Mouse (Mus musculus) gastrocnemius, postnatal 25 days (tissue): ENCODE measurements around the gene Dph6. TPM values are rescaled to one million over a fixed set of nuclear protein-coding genes. Genes with fewer than 3 reads are reported as not detected.

Experiments used
- DNase-seq: peaks from one replicate; pipeline ENCODE4 v3.0.0; 2022
- total RNA-seq, 2 experiments: library from RNA; stranded (reverse); gene quantifications; 1 replicate in 1 of 2; 2 replicates in 1 of 2; pipeline ENCODE4 v1.2.3; 2021

Gene Dph6
- total RNA-seq, 2 experiments from 2014 or later, result 3.6 to 4.6 TPM

DNA sequence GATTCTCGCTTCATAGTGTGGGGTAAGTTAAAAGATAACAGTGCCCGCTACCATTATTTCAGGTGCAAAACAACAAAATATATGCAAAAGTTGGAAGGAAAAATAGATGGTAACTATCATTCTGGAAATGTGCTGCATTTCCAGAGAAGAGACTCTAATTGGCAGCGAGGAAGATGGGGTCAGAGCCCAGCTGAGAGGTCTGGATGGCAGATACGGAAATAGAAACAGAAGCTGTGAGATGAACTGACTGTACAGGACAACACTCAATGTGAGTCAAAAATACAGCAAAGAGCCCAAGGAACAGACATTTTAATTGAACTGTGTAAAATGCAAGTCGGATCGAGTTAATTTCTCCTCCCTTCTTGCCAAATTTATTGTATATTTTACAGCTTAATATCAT is 114.3 kb downstream of the Dph6 start:
- DNase-seq, result no peak

DNA sequence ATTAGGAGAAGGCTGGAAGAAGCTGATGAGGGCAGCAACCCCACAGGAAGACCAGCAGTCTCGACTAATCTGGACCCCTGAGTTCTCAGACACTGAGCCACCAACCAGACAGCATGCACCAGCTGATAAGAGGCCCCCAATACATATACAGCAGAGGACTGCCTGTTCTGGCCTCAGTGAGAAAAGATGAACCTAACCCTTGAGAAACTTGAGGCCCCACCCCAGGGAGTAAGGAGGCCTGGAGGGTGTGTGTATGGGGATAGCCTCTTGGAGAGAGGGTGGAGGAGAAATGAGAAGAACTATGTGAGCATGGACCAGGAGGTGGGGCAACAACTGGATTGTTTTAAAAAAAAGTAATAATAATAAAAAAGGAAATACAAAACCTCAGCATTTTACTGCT is 118.7 kb downstream of the Dph6 start:
- no peak for DNase-seq

DNA sequence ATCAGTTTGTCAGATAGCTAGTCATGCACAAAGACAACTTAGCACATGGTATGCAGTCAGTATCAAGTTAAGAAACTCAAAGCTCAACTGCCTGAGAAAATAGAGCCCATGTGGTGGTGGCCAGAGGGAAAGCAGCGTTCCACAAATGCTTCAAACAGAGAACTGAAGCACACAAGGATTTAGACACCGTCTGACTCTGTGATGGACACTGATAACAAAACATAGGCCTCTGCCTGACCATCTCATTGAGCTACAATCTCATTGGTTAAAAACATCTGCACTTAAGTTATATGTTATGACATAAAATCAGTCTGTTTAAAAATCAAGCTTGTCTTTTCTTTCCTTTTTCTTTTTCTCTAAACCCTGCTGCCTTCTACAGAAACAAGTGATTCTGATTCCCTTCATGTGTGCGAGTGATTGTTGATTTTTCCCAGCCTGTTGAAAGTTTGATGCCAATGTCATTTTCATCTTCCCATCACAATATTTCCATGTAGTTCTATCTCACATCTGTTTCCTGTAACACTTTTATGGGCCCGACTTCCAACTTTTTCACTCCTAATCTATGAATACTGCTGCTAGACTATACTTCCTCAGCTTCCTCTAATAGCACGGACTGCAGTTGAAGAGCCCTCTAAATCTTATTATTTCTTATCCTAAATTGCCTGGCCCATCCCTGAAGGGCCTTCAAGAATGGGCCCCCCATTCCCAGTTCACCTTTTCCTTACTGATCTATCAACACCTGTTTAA is 123.6 kb downstream of the Dph6 start:
- no peak for DNase-seq

DNA sequence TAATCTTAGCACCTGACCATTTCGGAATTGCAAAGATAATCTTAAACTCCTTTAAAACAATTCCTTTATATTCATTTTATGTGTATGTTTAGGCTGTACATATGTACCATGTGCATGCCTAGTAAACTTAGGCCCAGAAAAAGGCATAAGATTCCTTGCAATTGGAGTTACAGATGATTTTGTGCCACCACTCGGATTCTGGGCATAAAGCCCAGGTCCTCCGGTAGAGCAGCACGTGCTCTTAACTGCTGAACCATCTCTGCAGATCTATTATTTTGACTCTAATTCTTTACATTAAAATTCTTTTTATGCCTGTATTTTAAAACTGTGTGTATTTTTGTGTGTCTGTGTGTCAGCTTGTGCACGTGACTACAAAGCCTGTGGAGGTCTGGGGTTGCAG is 134.3 kb downstream of the Dph6 start:
- DNase-seq, result no peak

DNA sequence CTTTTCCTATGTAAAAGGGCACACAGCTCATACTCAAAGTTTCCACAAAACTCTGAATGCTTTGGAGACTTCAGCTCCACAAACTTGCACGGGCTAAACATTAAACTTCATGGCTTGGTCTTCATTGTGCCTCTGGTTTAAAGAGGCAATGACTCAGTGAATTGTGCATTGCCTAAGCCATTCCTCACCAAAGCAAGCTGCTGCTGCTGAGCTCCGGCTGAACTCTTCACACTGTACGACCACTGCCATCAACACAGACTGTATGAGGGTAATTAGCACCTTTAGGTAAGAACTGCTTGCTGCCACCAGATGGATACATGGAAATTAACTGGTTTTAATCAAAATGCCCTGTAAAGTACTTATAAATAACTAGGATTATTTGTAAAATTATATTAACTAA is 134.9 kb downstream of the Dph6 start:
- DNase-seq, result no peak

DNA sequence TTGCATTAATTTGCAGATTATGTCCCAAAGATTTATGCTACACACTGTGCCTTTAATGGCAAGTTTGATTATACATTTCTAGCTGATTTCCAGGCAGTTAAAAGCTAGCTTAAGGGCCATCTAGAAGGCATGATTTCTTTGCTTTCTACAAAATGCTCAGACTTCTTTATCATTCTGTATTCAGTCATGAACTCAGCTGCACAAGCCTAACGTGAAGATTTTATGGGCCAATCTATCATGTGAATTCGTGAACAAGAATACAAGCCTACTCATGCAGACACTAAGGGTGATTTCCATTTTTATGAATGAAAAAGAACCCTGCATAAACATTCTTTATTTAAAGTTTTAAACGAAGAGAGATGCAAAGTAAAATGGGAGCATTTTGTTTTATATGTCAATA is 162.4 kb downstream of the Dph6 start:
- DNase-seq, result no peak

DNA sequence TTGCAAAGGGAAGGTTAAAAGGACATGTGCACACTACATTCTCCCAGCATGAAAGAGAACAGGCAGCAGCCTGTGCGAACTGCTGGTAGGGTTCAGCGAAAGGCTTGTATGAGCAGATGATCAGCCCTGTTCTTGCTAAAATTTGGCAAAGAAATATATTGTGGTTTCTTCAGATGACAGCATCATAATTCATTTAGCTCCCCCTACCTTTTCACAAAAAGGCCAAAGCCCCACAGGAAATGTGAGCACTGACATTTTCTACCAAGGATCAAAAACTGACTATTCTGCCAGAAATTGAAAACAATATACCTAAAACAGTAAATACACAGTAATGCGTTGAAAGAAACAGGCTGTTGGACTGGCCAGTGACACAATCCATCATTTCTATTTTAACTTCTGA is 162.9 kb downstream of the Dph6 start:
- DNase-seq, result no peak

DNA sequence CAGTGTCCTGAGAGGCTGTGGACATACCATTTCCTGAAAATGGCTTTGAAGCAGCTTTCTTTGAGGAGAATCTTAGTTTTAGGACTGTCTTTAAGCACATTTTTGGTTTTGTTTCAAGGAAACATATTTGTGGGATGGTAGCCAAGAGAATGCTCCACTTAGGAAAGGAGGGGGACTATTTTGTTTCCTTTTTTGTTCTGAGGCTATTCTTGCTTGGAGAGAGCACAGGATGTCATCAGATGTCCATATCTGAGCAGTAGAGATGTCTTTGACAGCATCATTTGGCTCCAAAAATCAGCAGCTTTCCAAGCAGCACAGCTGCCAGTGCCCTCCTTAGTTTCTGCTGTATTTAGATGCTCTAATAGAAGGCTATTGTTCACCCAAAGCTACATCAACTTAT is 167.8 kb downstream of the Dph6 start:
- DNase-seq, result no peak
